Mouse (Mus musculus) layer of hippocampus, adult 18-20 months (tissue): ENCODE measurements at regions not wholly inside any gene's neighbourhood (a gene's known extent, or its start where the extent isn't known, plus 50 kb on each side); places are given as distances from the start of the nearest gene placed in this dataset.
A peak's percentile ranks its signal among the peaks of the same experiment; 100 is the strongest.

ENCODE experiments used
- DNase-seq, 2 experiments: peaks; one replicate each; pipeline ENCODE4 v3.0.0; 2022; ENCODE audit warnings: low spot score in 2 of 2

DNA sequence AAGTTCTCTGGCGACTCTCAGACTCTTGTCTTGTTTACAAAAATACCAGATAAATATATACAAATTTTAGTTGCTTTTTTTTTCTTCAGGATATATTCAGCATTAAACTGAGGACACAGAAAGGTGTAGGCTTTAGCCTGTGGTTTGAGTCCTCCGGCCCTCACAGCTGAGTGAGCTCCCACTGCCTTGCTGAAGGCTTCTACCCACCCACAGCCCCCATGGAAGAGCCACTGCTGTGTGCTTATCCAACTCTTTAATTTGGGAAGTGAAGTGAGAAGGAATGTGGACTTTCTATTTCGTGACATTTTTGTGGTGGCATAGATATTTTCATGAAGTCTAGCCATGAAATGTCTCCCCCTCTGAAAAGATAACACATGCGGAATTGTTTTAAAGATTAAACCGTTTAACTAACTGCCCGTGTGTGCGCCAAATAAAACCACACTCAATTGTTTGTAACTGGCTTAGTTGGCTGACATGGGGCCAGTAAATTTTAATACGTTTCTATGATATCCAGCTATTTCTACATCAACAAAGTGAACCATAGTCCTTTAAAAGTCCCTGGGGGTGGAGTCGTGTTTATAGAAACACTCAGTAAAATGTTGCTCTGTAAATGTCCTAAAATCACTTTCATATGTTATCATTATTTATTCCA, 174.1 kb downstream of the Slc38a4 start:
- DNase-seq, result no peak

DNA sequence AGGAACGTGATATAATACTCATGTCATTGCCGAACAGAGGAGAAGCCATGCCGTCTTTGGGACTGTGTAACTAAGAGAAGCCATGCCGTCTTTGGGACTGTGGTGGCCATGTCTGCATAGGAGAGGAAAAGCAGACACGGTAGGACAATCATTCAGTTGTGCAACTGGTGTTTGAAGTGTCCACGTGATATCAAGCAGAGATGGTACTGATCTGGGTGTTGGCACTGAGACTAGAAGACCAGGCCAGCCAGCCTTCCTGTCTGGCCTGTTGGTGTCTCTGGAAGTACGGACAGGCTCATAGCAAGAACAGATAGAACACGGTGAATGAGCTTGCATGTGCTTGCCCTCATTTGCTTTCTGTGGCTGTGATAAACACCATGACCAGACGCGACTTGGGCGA, 175.7 kb downstream of the Slc38a4 start:
- DNase-seq, result no peak

DNA sequence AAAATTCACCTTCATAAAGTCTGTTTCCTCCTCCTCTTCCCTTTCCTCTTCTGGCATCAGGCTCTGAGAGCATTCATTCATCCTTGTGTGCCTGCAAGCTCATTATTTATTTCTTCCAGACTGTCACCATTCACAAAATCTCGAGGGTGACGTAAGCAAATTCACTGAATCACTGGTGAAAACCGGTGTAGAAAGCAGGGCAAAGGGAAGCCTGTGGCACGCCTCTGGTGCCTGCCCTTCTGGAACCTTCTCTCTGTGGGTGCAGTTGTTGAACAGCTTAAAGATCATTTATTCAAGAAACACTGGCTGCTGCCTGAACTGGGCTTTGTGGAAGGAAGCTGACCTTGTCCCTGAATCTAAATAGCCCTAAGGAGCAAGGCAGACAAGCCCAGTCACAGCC, 177.0 kb downstream of the Slc38a4 start:
- peak in 1 of 2 experiments; percentile 7 for DNase-seq

DNA sequence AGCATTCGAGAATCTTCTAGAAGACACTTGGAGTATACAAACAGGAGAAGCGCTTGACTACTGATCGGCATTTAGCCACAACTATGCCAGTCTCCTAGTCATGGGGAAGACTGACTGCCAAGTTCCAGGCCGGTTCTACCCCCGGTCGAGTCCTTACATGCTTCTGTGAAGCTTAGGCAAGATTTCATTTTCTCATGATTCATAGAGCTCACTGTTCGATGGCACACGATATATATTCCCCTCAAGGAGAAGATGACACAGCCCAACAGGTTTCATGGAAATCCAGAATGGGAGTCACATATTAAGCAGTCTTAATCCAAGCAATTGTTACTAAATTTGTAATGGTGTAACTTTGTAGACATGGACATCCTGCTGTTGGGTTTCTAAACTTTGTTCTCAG, 177.8 kb downstream of the Slc38a4 start:
- no peak for DNase-seq

DNA sequence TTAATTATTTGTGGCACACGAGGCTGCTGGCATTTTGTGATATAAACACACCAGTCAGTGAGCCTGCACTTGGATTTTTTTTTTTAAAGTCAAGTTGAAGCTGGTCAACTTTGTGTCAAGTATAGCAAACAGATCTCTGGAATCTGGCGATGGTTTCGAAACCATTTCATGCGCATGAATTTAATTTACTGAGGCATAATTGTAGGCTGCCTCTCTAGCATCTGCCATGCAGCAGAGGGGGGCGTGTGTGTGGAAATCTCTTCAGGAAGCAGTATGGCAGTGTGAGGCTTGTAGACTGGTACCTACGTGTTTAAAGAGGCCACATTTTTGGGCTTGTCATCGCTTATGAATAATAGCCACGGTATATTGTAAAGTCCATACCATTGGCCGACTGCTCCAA, 177.7 kb upstream of the Slc38a2 start:
- DNase-seq, result peak; percentile 10 to 55

DNA sequence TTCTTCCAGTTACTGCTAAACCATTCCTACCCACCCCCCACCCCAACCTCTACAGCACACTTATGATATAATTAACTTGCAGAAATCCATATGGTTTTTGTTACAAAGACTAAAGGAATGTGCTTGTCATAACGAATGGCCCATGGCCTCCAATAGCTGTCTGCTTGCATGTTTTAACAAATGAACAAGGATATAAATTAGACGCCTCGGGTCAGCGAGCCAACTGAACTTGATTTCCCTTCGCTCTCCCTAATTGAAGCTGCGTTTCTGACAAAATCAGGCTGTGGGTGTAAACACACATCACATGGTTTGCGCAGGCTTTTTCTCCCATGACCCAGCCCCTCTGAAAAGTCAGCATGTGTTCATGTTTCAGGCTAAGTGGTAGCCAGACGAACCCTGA, 174.6 kb upstream of the Slc38a2 start:
- no peak for DNase-seq

DNA sequence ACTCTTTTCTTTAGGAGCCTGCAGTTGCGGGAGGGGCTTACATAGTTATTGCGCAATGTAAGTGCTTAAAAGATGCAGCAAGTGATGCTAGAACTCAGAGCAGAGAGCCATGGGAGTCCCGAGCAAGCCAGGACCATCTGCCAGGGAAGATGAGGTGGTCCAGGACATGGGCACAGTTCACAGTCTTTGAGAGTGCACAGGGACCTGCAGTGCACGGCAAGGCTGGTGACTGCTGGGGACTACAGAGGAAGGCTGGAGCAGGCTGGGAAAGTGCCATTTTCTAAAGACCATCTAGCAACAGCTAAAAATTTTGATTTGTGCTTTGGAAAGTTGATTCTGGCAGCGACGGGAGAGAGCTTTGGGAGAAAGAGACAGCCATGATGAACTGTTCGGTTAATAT, 174.0 kb upstream of the Slc38a2 start:
- no peak for DNase-seq

DNA sequence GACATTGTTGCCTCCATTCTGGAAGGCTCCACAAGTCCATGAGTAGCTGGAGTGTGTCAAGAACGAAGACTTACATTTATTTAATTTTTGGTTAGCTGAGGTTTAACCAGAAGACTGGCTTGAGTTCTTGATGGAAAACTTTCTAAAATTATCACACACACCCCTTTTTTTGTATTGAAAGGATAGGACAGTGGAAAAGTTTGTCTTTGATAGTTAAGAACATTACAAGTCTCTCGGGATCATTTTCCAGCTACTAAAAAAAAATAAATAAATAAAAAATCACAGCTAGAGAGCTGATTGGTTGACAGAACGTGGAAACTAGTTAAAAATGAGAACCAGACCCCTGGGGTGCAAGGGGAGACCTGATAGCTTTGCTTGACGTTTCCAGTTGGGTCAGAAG, 173.6 kb upstream of the Slc38a2 start:
- DNase-seq, result no peak

DNA sequence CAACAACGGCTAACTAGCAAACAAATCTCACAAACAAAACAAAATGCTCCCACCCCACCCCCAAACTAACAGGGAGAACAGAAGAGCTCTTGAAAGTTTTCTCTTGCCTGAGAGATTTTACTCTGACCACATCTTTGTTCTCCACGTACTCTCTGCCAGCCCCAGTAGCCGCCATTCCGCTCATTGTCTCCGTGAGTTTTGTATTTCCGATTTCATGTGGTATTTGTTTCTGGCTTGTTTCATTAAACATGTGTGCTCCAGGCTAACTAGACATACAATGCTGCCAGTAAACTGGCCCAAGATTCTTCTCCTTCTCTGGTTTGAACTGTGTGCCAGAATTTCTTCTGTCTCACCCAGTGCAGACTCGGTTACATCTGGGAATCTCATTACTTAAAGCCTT, 168.2 kb upstream of the Slc38a2 start:
- DNase-seq, result no peak

DNA sequence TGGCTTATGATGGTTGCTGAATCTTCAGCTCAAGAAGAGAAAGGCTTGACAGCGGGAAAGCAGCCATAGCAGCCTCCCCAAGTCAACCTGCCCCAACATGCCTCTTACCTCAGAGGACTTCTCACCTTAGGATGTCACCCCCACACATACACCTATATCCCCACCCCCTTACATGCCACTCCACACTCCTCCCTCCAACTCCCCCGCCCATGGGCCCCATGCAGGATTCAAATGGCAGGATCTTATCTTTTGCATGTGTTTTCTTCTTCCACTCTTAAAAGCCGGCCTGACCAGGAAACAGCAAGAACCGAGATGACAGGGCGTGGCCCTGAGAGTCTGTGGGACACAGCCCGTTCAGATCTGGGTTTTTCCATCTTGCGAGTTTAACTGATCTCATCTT, 166.4 kb upstream of the Slc38a2 start:
- DNase-seq, result no peak

DNA sequence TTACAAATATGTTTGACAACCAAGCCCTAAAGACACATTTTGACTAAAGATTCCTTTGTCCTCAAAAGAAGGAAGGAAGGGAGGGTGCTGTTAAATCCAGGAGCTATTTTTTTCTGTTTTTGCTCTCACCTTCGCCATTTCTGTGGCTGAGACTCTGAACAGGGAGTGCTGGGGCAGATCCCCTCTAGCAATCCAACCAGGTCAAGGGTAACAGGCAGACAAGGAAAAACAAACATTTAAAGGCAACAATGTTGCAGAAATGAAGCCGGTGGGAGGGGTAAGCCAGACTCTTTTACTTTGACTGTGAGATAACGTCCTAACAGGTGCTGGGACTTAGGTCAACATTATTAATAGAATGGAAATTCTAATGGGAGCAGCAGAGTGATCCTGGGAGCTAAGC, 158.2 kb upstream of the Slc38a2 start:
- DNase-seq, result no peak

DNA sequence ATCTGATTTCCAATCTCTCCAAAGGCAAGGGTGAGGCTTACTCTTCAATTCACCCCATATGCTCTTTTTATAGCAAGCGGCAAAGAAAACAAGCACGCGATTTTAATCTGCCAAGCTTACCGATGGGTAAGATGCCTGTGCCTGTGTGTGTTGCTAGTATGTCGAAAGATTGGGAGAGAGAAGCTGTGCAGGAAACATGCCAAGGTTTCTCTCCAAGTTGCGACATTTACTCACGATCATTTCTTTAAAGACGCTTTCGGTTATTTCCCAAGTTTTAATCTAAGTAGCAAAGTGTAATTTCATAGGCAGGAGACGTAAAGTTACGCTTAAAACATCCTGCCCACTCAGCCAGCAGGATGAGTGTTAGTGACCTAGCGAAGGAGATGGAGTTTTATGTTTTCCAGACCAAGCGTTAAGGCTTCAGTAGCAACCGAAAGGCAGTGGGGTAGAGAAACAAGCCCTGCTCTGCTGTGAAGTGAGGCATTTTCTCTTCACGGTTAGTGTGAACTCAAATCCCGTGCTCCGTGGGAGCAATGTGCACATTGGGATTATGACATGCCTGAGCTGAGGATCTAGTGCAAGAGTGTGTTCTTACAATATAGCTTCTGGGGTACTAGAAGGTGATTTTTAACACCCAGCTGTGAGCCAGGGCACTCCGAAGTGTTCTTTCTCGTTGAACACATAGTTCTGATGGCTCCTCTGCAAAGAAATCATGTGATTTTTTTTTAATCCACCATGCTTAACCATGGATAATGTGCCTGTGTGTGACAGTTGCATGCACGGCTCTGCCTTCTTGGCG, 152.6 kb upstream of the Slc38a2 start:
- no peak for DNase-seq

DNA sequence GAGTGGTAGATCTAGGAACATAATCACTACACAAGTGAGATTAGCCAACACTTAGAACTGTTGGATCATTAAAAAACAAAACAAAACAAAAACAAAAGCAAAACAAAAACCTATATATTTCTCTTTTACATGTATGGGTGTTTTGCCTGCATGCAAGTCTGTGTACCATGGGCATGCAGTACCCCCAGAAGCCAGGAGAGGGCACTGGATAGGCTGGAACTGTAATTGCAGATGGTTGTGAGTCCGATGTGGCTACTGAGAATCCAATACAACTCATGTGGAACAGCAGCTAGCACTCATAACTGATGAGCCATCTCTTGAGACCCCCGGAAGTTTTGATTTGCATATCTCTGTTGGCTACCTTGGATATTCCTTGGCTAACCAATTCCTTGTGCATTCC, 148.6 kb upstream of the Slc38a2 start:
- DNase-seq, result peak in 1 of 2 experiments; percentile 6

DNA sequence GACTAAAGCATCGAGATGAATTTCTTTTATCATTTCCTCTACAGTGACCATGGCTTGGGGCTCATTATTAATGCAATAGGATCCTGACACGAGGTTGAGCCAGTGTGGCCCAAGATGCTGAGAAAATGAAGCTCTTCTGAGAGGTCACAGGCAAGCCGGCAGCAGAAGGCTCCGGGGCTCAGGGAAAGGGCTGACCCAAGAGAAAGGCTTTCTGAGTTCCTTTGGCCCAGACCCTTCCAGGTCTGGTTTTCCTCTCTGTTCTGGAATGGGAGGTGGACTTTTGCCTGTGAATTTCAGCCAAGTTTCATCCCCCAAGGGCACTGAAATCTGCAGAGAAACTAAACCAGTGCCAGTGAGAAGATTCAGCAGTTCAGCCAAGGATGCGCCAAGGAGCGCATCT, 145.7 kb upstream of the Slc38a2 start:
- no peak for DNase-seq

DNA sequence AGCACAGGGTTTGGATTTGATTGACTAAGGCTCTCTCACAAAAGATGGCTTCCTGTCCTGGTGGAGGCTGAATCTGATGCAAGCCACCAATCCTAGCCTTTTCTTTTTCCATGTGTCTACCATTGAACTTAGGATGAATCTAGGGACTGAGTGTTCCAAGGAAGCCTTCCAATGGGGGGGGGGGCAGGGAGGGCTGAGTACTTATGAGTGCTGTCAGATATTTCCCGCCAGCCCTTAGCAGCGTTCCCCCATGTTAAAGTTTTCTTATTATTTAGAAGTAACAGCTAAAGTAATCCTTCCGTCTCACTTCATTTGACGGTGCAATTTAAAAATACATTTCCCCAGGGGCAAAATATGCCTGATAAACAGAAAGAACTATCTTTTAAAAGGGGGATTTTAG, 144.8 kb upstream of the Slc38a2 start:
- DNase-seq, result no peak

DNA sequence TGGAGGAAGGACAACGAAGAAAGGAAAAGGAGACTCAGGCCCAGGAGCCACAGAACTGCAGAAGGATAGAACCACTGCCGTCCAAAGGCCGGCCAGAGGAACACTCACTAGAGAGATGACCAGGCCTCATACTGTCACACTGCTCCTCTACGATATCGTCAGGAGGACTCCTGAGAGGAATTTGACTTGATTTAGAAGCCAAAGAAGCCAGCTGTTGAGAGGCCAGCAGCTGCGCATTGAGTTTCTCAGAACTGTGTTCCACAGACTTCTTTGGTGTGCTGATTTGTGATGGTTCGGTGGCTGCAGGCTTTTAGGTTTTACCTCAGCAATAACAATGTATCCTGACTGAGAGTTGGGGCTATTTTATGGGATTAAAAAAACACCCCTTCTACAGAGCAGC, 144.1 kb upstream of the Slc38a2 start:
- no peak for DNase-seq

DNA sequence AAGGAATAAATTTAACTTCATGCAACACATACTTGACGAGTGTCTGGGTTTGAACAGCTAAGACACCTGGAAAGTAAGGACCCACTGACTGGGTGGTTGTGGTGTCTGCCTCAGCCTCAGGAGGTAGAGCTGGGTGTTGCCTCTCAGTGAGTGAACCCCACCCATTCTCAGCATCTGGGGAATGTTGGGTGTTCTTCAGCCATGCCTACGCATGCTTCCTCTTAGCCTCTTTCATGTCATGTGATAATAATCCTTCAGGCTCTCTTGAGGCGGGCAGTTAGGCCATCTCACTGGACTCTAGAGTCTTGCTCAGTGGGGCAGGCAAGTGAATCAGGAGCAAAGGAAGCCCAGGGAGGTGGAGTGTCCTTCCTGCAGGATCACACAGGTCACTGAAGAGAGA, 143.4 kb upstream of the Slc38a2 start:
- DNase-seq, result no peak

DNA sequence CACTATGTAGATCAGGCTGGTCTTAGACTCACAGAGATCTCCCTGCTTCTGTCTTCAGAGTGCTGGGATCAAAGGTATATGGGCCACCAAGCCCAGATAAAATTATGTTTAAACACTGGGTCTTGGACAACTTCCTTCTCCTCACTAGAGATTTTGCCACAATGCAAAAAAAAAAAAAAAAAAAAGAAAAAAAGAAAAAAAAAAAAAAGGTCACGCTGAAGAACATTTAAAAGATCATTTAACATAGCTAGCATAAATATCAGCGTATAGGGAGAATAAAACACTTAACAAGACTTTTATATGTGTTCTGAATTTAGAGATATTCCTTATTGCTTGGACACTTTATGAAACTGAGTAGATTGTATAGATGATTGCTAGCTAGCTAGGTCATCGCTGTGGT, 137.1 kb upstream of the Slc38a2 start:
- DNase-seq, result no peak

DNA sequence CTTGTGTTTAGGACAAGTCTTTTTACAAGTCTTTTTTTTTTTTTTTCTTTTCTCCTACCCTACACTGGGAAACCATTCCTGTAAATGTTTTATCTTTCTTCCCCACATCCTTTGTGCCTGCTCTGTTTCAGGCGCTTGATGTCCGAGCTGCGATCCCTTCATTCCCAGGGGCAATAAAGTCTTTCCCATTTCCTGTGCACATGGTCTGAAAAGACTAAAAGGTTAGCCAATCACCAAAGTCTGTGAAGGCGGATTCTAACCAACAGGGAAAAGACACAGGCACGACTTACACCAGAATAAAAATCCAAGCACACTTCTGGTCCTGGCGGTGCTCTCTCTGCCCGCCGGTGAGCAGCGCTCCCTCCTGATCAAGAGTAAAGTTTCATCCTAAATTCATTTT, 135.3 kb upstream of the Slc38a2 start:
- no peak for DNase-seq

DNA sequence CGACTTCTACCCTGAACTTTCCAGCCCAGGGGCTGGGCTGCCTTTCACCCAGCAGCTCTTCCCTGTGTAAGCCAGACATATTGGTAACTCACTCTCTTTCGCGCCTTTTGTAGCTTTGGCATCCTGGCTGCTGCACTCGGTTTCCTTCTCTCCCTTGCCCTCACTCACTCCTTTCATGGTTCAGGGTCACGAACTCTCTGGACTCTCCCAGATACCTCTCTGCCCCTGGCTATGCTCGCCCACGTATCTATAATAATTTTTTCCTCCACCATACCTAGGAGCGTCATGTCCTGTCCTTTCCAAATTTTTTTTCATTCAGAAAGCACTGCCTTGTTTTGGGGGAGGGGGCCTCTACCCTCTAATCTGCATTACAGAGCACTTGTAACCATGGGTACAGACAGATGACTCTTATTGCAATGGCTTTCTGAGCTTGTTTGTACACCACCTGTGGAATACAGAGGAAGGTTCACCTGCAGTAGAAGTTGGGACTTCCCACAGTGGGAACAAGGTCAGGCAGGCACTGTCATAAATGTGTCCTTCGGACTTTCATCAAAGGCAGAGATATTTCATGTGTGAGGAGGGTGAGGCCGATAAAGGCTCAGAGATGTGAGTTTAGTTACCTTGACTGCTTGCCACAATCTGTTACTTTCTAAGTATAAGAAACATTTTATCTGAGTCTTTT, 134.8 kb upstream of the Slc38a2 start:
- DNase-seq, result no peak

DNA sequence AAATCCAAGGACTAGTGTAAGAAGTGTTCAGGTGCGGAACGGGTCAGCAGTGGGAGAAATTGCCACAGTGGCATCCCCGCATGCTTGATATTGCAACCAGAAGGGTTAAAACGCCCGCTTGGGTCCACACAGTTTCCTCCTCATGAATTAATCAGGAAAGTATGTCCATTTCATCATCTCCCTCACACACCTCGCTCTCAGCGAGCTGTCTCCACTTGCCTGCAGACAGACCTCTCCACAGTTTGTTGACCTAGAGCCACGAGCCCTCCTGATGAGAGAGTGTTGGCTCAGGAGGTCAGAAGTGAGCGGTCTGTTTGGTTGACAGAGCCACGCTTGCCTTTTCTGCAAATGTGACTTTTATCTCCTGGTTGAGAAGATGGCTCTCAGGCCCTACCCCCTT, 132.9 kb upstream of the Slc38a2 start:
- no peak for DNase-seq

DNA sequence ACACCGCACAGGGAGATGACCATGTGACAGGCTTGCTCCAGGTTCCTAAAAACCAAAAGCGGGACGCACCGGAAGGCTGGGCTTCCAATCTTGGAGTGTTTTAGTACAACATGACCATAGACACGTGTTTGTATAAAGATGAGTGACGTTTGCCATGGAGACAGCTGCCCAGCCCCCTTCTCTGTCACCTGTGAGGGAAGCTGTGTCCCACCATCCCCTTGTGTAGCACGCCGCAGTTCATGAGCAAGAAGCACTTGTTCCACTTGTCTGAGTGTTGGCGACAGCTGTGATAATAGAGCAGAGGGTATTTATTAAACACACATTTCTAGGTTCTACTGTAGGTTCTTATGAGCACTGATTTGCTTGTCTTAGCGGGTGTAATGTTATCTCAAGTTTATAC, 131.7 kb upstream of the Slc38a2 start:
- no peak for DNase-seq

DNA sequence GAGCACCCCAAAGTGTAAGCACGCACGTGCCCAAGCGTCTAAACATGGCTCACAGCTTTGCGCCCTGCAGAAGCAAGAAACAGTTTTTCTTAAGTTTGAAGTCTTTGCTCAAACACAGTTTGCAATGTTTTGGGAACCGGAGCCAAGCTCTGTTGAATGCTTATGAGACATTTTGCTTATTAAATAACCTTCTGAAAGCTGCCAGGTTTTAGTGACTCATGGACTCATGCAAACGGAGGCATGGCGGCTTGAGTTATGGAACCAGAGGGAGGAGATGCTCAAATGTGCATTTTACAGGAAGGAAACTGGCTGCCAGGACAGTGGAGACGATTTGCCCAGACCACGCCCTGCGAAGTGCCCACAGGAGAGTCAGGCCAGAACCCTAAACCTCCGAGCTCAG, 131.0 kb upstream of the Slc38a2 start:
- peak; percentile 4 to 37 for DNase-seq
